Mouse (Mus musculus): Measurements from ENCODE around the gene Eid3. TPM values are rescaled to one million over a fixed set of nuclear protein-coding genes. Genes with fewer than 3 reads are reported as not detected.

Gene Eid3
- not detected for polyA plus RNA-seq (2014; fragmentation: Illumina TruSeq; extraction: RNeasy Lipid Tissue Mini Kit (QIAGEN cat#74804); ENCODE audit: low read depth, low replicate concordance)

GRCm38 (mm10) chr10:82866356-82866755 is at the start of gene Eid3:
Gene Eid3, plus strand, starts transcription at chr10:82866626.

DNA sequence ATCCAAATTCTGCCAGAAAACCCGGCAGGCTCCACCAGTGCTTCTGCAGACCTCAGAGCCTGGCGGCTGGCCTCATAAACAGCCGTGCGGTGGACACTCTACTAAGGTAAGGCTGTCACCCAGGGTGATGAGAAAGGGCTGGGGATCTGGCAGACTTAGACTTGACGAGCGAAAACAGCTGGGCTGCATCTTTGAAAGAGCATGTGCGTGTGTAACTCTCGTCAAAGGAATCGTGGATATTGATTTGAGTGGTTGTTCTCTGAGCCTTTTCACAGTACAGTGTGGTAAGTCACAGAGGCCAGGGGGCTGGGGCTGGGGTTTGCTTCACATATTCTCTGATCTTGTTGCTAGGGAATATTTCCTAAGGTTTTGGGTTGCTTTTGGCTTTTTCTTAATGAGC is 32.5 kb upstream of the Eid3 start, which contains the start of gene Txnrd1:
Gene Txnrd1 (plus strand): TSS at position 26 of the 400 bp plus-strand sequence.

Other genes starting within 250 kb of the Eid3 start
- gene 1190007I07Rik, start 243.4 kb upstream of the Eid3 start, polyA plus RNA-seq (2014; fragmentation: Illumina TruSeq; extraction: RNeasy Lipid Tissue Mini Kit (QIAGEN cat#74804); ENCODE audit: low read depth, low replicate concordance): 41.5 TPM
- gene Tdg, start 236.8 kb upstream of the Eid3 start, polyA plus RNA-seq (2014; fragmentation: Illumina TruSeq; extraction: RNeasy Lipid Tissue Mini Kit (QIAGEN cat#74804); ENCODE audit: low read depth, low replicate concordance): 17.2 TPM
- gene Glt8d2, start 176.0 kb upstream of the Eid3 start, polyA plus RNA-seq (2014; fragmentation: Illumina TruSeq; extraction: RNeasy Lipid Tissue Mini Kit (QIAGEN cat#74804); ENCODE audit: low read depth, low replicate concordance): 2.4 TPM
- 24.9 TPM for gene Hcfc2, start 170.5 kb upstream of the Eid3 start, polyA plus RNA-seq (2014; fragmentation: Illumina TruSeq; extraction: RNeasy Lipid Tissue Mini Kit (QIAGEN cat#74804); ENCODE audit: low read depth, low replicate concordance)
- 13.9 TPM for gene Nfyb, start 102.5 kb upstream of the Eid3 start, polyA plus RNA-seq (2014; fragmentation: Illumina TruSeq; extraction: RNeasy Lipid Tissue Mini Kit (QIAGEN cat#74804); ENCODE audit: low read depth, low replicate concordance)
- 48.7 TPM for gene Txnrd1, start 32.7 kb upstream of the Eid3 start, polyA plus RNA-seq (2014; fragmentation: Illumina TruSeq; extraction: RNeasy Lipid Tissue Mini Kit (QIAGEN cat#74804); ENCODE audit: low read depth, low replicate concordance)
- gene Chst11, start 118.9 kb downstream of the Eid3 start, polyA plus RNA-seq (2014; fragmentation: Illumina TruSeq; extraction: RNeasy Lipid Tissue Mini Kit (QIAGEN cat#74804); ENCODE audit: low read depth, low replicate concordance): 3.3 TPM